Mouse (Mus musculus) spleen, adult 2 months (tissue): ENCODE results near the gene Foxa3.

Experiments used
- CTCF ChIP-seq: fragments of 200-500 bp; IDR thresholded peaks from 2 replicates; pipeline ENCODE4 v1.5.1; 2011; ENCODE audit warnings: mild to moderate bottlenecking, inconsistent platforms; ENCODE audit not compliant: insufficient read depth, insufficient read length, insufficient replicate concordance; ENCODE audit errors: extremely low read depth
- POLR2A ChIP-seq: fragments of 200-500 bp; IDR thresholded peaks from 2 replicates; pipeline ENCODE4 v1.6.1; 2011; ENCODE audit warnings: low read depth, low read length, inconsistent platforms

DNA sequence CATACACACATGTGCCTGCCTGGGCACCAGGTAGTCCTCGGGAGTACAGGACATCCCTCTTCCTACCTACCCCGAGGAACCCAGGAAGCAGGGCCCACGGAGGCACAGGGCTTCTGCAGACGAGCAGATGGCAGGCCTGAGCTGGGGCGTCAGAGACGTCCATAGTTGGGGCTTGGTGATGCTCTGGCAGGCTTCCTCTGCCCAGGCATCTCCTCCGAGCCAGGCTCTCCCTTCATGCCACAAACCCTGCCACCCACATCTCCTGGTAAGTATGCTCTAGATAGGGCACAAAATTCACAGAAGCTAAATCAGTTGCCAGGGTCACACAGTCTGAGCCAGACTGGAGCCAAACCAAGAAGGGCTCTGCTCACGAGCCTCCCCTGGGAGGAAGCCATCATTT lies 26.8 kb upstream of the Foxa3 start:
- TF ChIP-seq CTCF (no peak), POLR2A (no peak)
